Mouse (Mus musculus): ENCODE results near the gene Cfap45. TPM values are rescaled to one million over a fixed set of nuclear protein-coding genes. Genes with fewer than 3 reads are reported as not detected.
A peak's percentile ranks its signal among the peaks of the same experiment; 100 is the strongest.

The Cfap45 gene
- polyA plus RNA-seq, 1 experiment from 2014 or later = 2.5 TPM

DNA sequence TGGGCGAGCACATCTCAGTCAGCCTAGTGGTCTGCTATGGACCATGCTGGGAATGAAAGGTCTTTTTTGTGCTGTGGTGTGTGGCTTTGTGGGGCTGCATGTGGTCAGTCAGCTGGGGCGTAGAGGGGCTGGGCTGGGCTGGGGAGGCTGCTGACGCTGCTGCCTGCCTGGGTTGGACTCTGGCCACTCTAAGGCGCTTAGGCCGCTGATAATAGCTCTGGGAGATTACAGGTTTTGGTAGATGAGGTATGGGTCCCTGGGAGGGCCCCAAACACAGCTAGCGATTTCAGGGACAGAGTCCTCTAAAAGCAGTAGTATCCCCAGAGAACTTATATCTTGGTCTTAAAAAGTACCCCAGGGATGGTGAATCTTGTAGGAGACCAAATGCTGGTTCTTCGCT is 31.8 kb upstream of the Cfap45 start:
- peaks cover 36% of the 10 kb centered on the region for H3K4me1 ChIP-seq (ENCODE audit: control insufficient read depth, insufficient read depth, low read length)
- no peak for ATAC-seq (ENCODE audit: insufficient read depth, low FRiP score, low TSS enrichment)

GRCm38 (mm10) chr1:172489585-172490250 is 30.9 kb upstream of the Cfap45 start:
- no peak overlapping the region for H3K9ac ChIP-seq (ENCODE audit: low read length)
- H3K36me3 ChIP-seq (ENCODE audit: control insufficient read depth, insufficient read depth, low read length) = peaks cover 4% of the 10 kb centered on the region
- DNase-seq (ENCODE audit: low spot score) = no peak
- no peak overlapping the region for H3K4me3 ChIP-seq (ENCODE audit: low read depth, low read length)
- H3K4me2 ChIP-seq (ENCODE audit: low read depth) = no peak overlapping the region
- H3K27me3 ChIP-seq (ENCODE audit: control insufficient read depth, insufficient read depth, low read length) = no peaks in the 10 kb centered on the region
- no peaks in the 10 kb centered on the region for H3K9me3 ChIP-seq (ENCODE audit: control insufficient read depth, low read length)
- peak; percentile 14; the same call in 1 of the 2 replicates for ATAC-seq (ENCODE audit: insufficient read depth, low FRiP score, low TSS enrichment)
- no peak overlapping the region for H3K27ac ChIP-seq (ENCODE audit: low read depth, low read length)
- WGBS = 59% methylated on average over 12 of the region's 12 CpGs
- peaks cover 27% of the 10 kb centered on the region for H3K4me1 ChIP-seq (ENCODE audit: control insufficient read depth, insufficient read depth, low read length)

More for the DNA sequence above, 31.8 kb upstream of the Cfap45 start:
- H3K36me3 ChIP-seq (ENCODE audit: control insufficient read depth, insufficient read depth, low read length) = peaks cover 4% of the 10 kb centered on the region
- no peaks in the 10 kb centered on the region for H3K9me3 ChIP-seq (ENCODE audit: control insufficient read depth, low read length)
- H3K9ac ChIP-seq (ENCODE audit: low read length) = no peak overlapping the region
- no peak overlapping the region for H3K4me3 ChIP-seq (ENCODE audit: low read depth, low read length)
- no peaks in the 10 kb centered on the region for H3K27me3 ChIP-seq (ENCODE audit: control insufficient read depth, insufficient read depth, low read length)
- WGBS = 84% methylated on average over 7 of the region's 7 CpGs
- H3K27ac ChIP-seq (ENCODE audit: low read depth, low read length) = no peak overlapping the region
- DNase-seq (ENCODE audit: low spot score) = no peak
- no peak overlapping the region for H3K4me2 ChIP-seq (ENCODE audit: low read depth)

GRCm38 (mm10) chr1:172490261-172490661 is 30.3 kb upstream of the Cfap45 start:
- peaks cover 21% of the 10 kb centered on the region for H3K4me1 ChIP-seq (ENCODE audit: control insufficient read depth, insufficient read depth, low read length)
- no peaks in the 10 kb centered on the region for H3K27me3 ChIP-seq (ENCODE audit: control insufficient read depth, insufficient read depth, low read length)
- DNase-seq (ENCODE audit: low spot score) (peak; percentile 87), ATAC-seq (ENCODE audit: insufficient read depth, low FRiP score, low TSS enrichment) (peak; percentile 40)
- H3K4me2 ChIP-seq (ENCODE audit: low read depth) = peak overlapping the region; percentile 17; the same call in 1 of the 2 replicates
- H3K36me3 ChIP-seq (ENCODE audit: control insufficient read depth, insufficient read depth, low read length) = peaks cover 4% of the 10 kb centered on the region
- H3K27ac ChIP-seq (ENCODE audit: low read depth, low read length) = no peak overlapping the region
- WGBS = 14% methylated on average over 10 of the region's 10 CpGs
- no peak overlapping the region for H3K4me3 ChIP-seq (ENCODE audit: low read depth, low read length)
- H3K9me3 ChIP-seq (ENCODE audit: control insufficient read depth, low read length) = no peaks in the 10 kb centered on the region
- no peak overlapping the region for H3K9ac ChIP-seq (ENCODE audit: low read length)

- no peak overlapping the region for H3K4me3 ChIP-seq (ENCODE audit: low read depth, low read length)
- no peak for DNase-seq (ENCODE audit: low spot score)
- no peak overlapping the region for H3K4me2 ChIP-seq (ENCODE audit: low read depth)
- H3K4me1 ChIP-seq (ENCODE audit: control insufficient read depth, insufficient read depth, low read length) = peaks cover 4% of the 10 kb centered on the region; the same call in 1 of the 2 replicates
- H3K27me3 ChIP-seq (ENCODE audit: control insufficient read depth, insufficient read depth, low read length) = no peaks in the 10 kb centered on the region
- no peak overlapping the region for H3K27ac ChIP-seq (ENCODE audit: low read depth, low read length)
- no peaks in the 10 kb centered on the region for H3K9me3 ChIP-seq (ENCODE audit: control insufficient read depth, low read length)
- H3K9ac ChIP-seq (ENCODE audit: low read length) = no peak overlapping the region
- H3K36me3 ChIP-seq (ENCODE audit: control insufficient read depth, insufficient read depth, low read length) = peaks cover 17% of the 10 kb centered on the region
- ATAC-seq (ENCODE audit: insufficient read depth, low FRiP score, low TSS enrichment) = no peak
- 89% methylated on average over 8 of the region's 8 CpGs for WGBS
These were observed 28.6 kb upstream of the Cfap45 start for GRCm38 (mm10) chr1:172492047-172492446.

DNA sequence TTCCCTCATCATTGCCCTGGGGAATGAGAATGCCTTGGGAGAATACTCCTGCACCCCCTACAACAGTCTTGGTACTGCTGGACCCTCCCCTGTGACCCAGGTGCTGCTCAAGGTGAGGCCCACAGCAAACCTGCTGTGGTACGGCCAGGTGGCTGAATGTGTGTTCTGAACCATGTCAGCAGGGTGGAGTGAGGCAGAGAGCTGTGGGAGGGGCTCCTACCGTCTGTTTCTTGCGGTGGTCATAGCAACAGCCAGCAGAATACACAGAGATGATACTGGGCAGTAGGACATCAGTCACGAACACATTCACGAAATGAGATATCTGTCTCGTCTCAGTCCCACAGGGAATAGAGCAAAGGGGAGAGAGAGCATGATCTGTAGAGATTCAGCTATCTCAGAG is 27.1 kb upstream of the Cfap45 start:
- ATAC-seq (ENCODE audit: insufficient read depth, low FRiP score, low TSS enrichment) = no peak
- 74% methylated on average over 6 of the region's 6 CpGs for WGBS

DNA sequence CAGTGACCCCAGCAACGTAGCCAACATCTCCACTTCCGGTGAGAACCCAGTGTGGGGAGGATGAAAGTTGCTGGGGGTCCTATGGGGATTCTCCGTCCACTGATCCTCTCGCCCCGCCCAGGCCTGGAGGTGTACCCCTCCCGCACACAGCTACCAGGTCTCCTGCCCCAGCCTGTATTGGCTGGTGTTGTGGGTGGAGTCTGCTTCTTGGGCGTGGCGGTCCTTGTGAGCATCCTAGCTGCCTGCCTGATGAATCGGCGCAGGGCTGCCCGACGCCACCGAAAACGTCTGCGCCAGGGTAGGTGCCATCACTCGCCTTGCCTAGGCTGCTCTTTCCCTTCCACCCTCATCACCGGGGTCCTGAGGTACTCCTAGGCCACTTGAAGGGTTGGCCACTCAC is 24.6 kb upstream of the Cfap45 start:
- WGBS = 78% methylated on average over 17 of the region's 17 CpGs
- DNase-seq (ENCODE audit: low spot score) (no peak), ATAC-seq (ENCODE audit: insufficient read depth, low FRiP score, low TSS enrichment) (no peak)
- H3K9ac ChIP-seq (ENCODE audit: low read length) = no peak overlapping the region
- H3K9me3 ChIP-seq (ENCODE audit: control insufficient read depth, low read length) = no peaks in the 10 kb centered on the region
- H3K4me2 ChIP-seq (ENCODE audit: low read depth) = no peak overlapping the region
- peaks cover 8% of the 10 kb centered on the region; the same call in 1 of the 2 replicates for H3K4me1 ChIP-seq (ENCODE audit: control insufficient read depth, insufficient read depth, low read length)
- H3K4me3 ChIP-seq (ENCODE audit: low read depth, low read length) = no peak overlapping the region
- H3K27me3 ChIP-seq (ENCODE audit: control insufficient read depth, insufficient read depth, low read length) = peaks cover 8% of the 10 kb centered on the region; the same call in 1 of the 2 replicates
- no peak overlapping the region for H3K27ac ChIP-seq (ENCODE audit: low read depth, low read length)
- H3K36me3 ChIP-seq (ENCODE audit: control insufficient read depth, insufficient read depth, low read length) = peaks cover 15% of the 10 kb centered on the region

More for the DNA sequence above, 27.1 kb upstream of the Cfap45 start:
- Histone ChIP-seq H3K27me3 (ENCODE audit: control insufficient read depth, insufficient read depth, low read length) (no peaks in the 10 kb centered on the region), H3K4me1 (ENCODE audit: control insufficient read depth, insufficient read depth, low read length) (0 out of 2 replicates have a peak, but pooled peaks cover 2% of the 10 kb centered on the region), H3K4me2 (ENCODE audit: low read depth) (no peak overlapping the region), H3K4me3 (ENCODE audit: low read depth, low read length) (no peak overlapping the region), H3K9ac (ENCODE audit: low read length) (no peak overlapping the region), H3K27ac (ENCODE audit: low read depth, low read length) (no peak overlapping the region), H3K9me3 (ENCODE audit: control insufficient read depth, low read length) (no peaks in the 10 kb centered on the region), H3K36me3 (ENCODE audit: control insufficient read depth, insufficient read depth, low read length) (peaks cover 15% of the 10 kb centered on the region)
- DNase-seq (ENCODE audit: low spot score) = no peak

DNA sequence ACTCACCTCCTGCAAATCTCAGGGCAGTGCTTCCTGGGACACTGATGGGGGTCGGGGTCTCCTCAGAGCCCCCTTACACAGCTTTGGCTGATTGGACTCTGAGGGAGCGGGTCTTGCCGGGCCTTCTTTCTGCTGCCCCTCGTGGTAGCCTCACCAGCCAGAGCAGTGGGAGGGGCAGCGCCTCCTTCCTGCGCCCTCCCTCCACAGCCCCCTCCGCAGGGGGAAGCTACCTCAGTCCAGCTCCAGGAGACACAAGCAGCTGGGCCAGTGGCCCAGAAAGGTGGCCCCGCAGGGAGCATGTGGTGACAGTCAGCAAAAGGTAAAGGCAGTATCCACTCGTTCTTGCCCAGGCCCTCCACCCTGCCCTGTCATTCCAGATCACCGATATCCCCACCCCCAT is 23.2 kb upstream of the Cfap45 start:
- Histone ChIP-seq H3K36me3 (ENCODE audit: control insufficient read depth, insufficient read depth, low read length) (peaks cover 13% of the 10 kb centered on the region), H3K9me3 (ENCODE audit: control insufficient read depth, low read length) (no peaks in the 10 kb centered on the region), H3K27me3 (ENCODE audit: control insufficient read depth, insufficient read depth, low read length) (peaks cover 10% of the 10 kb centered on the region; the same call in 1 of the 2 replicates), H3K4me3 (ENCODE audit: low read depth, low read length) (no peak overlapping the region), H3K4me2 (ENCODE audit: low read depth) (no peak overlapping the region), H3K27ac (ENCODE audit: low read depth, low read length) (no peak overlapping the region), H3K4me1 (ENCODE audit: control insufficient read depth, insufficient read depth, low read length) (peaks cover 14% of the 10 kb centered on the region), H3K9ac (ENCODE audit: low read length) (no peak overlapping the region)
- 86% methylated on average over 10 of the region's 10 CpGs for WGBS
- ATAC-seq (ENCODE audit: insufficient read depth, low FRiP score, low TSS enrichment) (no peak), DNase-seq (ENCODE audit: low spot score) (peak; percentile 7)

GRCm38 (mm10) chr1:172499765-172500441 is 20.7 kb upstream of the Cfap45 start, which contains the start of gene Tagln2:
Tagln2 (plus strand) TSS chr1:172500047.
- peak; percentile 79 for DNase-seq (ENCODE audit: low spot score)
- H3K4me1 ChIP-seq (ENCODE audit: control insufficient read depth, insufficient read depth, low read length) = peaks cover 27% of the 10 kb centered on the region
- H3K9ac ChIP-seq (ENCODE audit: low read length) = peak within 1 kb of the TSS; percentile 57
- H3K27ac ChIP-seq (ENCODE audit: low read depth, low read length) = 0 out of 2 replicates have a peak within 1 kb of the TSS, but pooled peaks have one; percentile 20
- peaks cover 13% of the 10 kb centered on the region for H3K36me3 ChIP-seq (ENCODE audit: control insufficient read depth, insufficient read depth, low read length)
- peak; percentile 45 for ATAC-seq (ENCODE audit: insufficient read depth, low FRiP score, low TSS enrichment)
- H3K9me3 ChIP-seq (ENCODE audit: control insufficient read depth, low read length) = no peaks in the 10 kb centered on the region
- H3K4me2 ChIP-seq (ENCODE audit: low read depth) = peak within 1 kb of the TSS; percentile 63
- H3K4me3 ChIP-seq (ENCODE audit: low read depth, low read length) = peak within 1 kb of the TSS; percentile 42
- H3K27me3 ChIP-seq (ENCODE audit: control insufficient read depth, insufficient read depth, low read length) = peaks cover 10% of the 10 kb centered on the region; the same call in 1 of the 2 replicates
- under 1% methylated on average over 30 of the region's 30 CpGs for WGBS

All from neural tube, embryonic 11.5 days (tissue).